Mouse (Mus musculus): ENCODE results near the gene Tada2b.

DNA sequence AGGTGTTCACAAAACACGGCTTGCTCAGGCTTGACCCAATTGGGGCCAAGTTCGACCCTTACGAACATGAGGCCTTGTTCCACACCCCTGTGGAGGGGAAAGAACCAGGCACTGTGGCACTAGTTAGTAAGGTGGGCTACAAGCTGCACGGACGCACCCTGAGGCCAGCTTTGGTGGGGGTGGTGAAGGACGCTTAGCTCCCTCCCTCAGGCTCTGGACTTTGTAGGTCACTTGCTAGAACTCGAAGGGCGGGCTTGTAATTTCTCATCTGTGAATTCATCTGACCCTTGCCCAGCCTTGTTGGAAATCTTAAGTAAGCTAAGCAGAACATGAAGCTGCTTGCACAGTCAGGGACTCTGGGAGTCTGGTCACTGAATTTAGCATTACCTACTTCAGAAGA is 12.9 kb downstream of the Tada2b start:
- TF ChIP-seq POLR2A (IDR thresholded peaks at IDR 0.05; ENCODE audit: insufficient read depth, low read depth, low read length), result no peak
- no peak for TF ChIP-seq CTCF (IDR thresholded peaks at IDR 0.05)
- no peak for TF ChIP-seq EP300 (IDR thresholded peaks at IDR 0.05; ENCODE audit: insufficient read depth, low read depth, low read length)
